Mouse (Mus musculus): ENCODE data around the gene Actl11. TPM values are rescaled to one million over a fixed set of nuclear protein-coding genes. Genes with fewer than 3 reads are reported as not detected.

Gene Actl11
- polyA plus RNA-seq, 1 experiment from 2014 or later: not detected

DNA sequence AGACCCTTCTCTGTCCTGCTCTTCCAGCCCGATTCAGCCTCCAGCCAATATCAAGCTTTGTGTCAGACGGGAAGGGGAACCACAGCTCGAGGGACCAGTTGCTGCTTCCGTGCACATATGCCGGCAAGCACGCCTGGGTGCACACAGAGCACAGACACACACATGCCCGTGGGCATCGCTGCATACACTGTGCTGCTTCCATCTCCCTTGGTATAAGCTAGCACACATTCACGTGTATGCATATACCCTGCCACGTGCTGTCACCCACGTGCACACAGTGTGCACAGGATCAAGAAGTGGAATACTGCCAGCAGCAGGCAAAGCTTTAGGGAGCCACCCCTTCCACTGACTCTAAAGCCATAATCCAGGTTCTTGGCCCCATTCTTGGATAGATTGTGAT lies 5.9 kb downstream of the Actl11 start:
- Histone ChIP-seq H3K4me1 (replicated peaks; ENCODE audit: control insufficient read depth, insufficient read depth, low read length) (peaks cover 5% of the 10 kb centered on the region; the same call in 1 of the 2 replicates), H3K4me3 (ENCODE audit: low read length) (no peak overlapping the region), H3K9me3 (ENCODE audit: control insufficient read depth, low read length) (no peaks in the 10 kb centered on the region), H3K36me3 (ENCODE audit: control insufficient read depth, insufficient read depth, low read length) (no peaks in the 10 kb centered on the region), H3K27me3 (ENCODE audit: control insufficient read depth, insufficient read depth, low read depth, low read length) (peaks cover 5% of the 10 kb centered on the region; the same call in 1 of the 2 replicates), H3K9ac (ENCODE audit: low read length) (no peak overlapping the region), H3K27ac (ENCODE audit: low read length) (no peak overlapping the region), H3K4me2 (ENCODE audit: low read depth, low read length) (no peak overlapping the region)
- 85% methylated on average over 11 of the region's 11 CpGs for WGBS
- ATAC-seq (ENCODE audit: low read depth): no peak

DNA sequence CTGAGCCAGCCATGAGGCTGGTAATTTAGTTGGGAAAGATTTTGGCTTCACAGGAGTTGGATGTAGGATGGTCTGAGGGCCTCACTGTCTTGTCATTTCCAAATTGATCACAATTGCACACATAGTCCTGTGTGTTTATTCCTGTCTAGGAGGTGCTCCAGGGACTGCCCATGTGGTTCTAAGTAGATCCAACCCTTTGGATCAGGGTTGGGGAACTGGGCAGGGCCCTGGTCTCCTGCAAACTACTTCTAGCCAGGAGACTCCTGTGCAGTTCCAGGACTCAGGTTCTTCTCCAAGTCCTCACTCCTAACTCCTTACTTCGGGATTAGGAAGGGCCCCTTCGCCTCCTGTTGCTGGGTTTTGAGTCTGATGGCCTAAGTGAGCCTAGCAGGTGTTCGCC lies 7.1 kb downstream of the Actl11 start, which contains the start of gene Camkv:
TSS of gene Camkv (plus strand) at position 301 of the 400 bp plus-strand sequence.
- peaks cover 5% of the 10 kb centered on the region; the same call in 1 of the 2 replicates for H3K4me1 ChIP-seq (replicated peaks; ENCODE audit: control insufficient read depth, insufficient read depth, low read length)
- peaks cover 5% of the 10 kb centered on the region; the same call in 1 of the 2 replicates for H3K27me3 ChIP-seq (ENCODE audit: control insufficient read depth, insufficient read depth, low read depth, low read length)
- peak within 1 kb of the TSS; percentile 93 for H3K4me2 ChIP-seq (ENCODE audit: low read depth, low read length)
- H3K9ac ChIP-seq (ENCODE audit: low read length): peak within 1 kb of the TSS; percentile 64
- H3K36me3 ChIP-seq (ENCODE audit: control insufficient read depth, insufficient read depth, low read length): no peaks in the 10 kb centered on the region
- 9% methylated on average over 3 of the region's 3 CpGs for WGBS
- peak within 1 kb of the TSS; percentile 53 for H3K4me3 ChIP-seq (ENCODE audit: low read length)
- ATAC-seq (ENCODE audit: low read depth): no peak
- no peak within 1 kb of the TSS for H3K27ac ChIP-seq (ENCODE audit: low read length)
- no peaks in the 10 kb centered on the region for H3K9me3 ChIP-seq (ENCODE audit: control insufficient read depth, low read length)

DNA sequence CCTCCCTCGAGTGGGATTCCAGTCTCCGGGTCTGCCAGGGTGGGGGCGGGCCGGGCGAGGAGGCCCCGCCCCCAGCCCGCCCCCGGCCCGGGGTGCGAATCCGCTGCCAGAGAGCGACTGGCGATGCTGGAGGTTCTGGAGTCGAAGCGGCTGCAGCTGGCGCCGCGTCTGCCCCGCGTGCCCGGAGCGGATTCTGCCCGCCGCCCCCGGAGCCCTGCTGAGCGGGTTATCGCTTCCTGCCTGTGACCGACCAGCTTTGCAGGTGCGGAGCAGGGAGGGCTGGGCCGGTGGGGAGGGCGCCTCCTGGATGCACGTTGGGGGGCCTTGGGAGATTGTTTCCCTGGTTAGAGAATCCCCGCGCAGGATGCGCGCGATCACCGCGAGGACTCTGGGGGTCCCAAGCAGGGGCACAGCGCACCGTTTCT lies 7.5 kb downstream of the Actl11 start:
- H3K4me2 ChIP-seq (ENCODE audit: low read depth, low read length): peak overlapping the region; percentile 93
- H3K36me3 ChIP-seq (ENCODE audit: control insufficient read depth, insufficient read depth, low read length): no peaks in the 10 kb centered on the region
- H3K4me3 ChIP-seq (ENCODE audit: low read length): peak overlapping the region; percentile 53
- peak; percentile 57 for ATAC-seq (ENCODE audit: low read depth)
- 0% methylated on average over 37 of the region's 41 CpGs for WGBS
- H3K9me3 ChIP-seq (ENCODE audit: control insufficient read depth, low read length): no peaks in the 10 kb centered on the region
- peaks cover 5% of the 10 kb centered on the region; the same call in 1 of the 2 replicates for H3K4me1 ChIP-seq (replicated peaks; ENCODE audit: control insufficient read depth, insufficient read depth, low read length)
- H3K27me3 ChIP-seq (ENCODE audit: control insufficient read depth, insufficient read depth, low read depth, low read length): peaks cover 5% of the 10 kb centered on the region; the same call in 1 of the 2 replicates
- H3K9ac ChIP-seq (ENCODE audit: low read length): peak overlapping the region; percentile 64
- H3K27ac ChIP-seq (ENCODE audit: low read length): no peak overlapping the region

DNA sequence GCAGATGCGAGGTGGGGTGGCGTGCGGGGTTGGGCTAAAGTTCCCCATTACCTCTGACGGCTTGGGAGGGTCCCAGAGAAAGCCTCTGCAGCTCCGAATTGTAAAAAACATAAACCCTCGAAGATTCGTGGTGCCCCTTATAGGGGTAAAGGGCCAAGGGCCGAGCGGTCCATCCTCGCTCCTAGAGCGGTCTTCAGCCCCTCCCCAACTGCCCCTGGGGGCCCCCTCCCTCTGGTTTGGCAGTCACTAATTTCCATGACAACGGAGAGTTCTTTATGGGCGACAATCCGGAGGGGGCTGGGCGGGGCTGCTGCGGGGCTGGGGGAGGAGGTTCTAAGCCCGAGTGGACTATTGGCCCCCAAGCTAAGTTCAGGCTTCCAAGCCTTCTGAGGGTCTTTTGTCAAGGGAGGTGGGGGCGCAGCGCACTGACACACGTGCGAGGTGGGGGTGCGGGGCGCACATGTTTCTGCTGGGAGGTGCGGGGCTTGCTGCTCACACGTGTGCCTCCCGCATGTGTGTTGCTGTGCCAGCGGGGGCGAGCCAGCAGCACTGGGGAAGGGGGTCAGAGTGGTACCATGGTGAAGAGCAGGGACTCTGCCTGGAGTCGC lies 8.1 kb downstream of the Actl11 start:
- no peaks in the 10 kb centered on the region for H3K36me3 ChIP-seq (ENCODE audit: control insufficient read depth, insufficient read depth, low read length)
- ATAC-seq (ENCODE audit: low read depth): peak; percentile 40; the same call in 1 of the 2 replicates
- peak overlapping the region; percentile 53 for H3K4me3 ChIP-seq (ENCODE audit: low read length)
- no peaks in the 10 kb centered on the region for H3K9me3 ChIP-seq (ENCODE audit: control insufficient read depth, low read length)
- no peak overlapping the region for H3K27ac ChIP-seq (ENCODE audit: low read length)
- peaks cover 5% of the 10 kb centered on the region; the same call in 1 of the 2 replicates for H3K4me1 ChIP-seq (replicated peaks; ENCODE audit: control insufficient read depth, insufficient read depth, low read length)
- peak overlapping the region; percentile 64 for H3K9ac ChIP-seq (ENCODE audit: low read length)
- H3K4me2 ChIP-seq (ENCODE audit: low read depth, low read length): peak overlapping the region; percentile 93
- peaks cover 5% of the 10 kb centered on the region; the same call in 1 of the 2 replicates for H3K27me3 ChIP-seq (ENCODE audit: control insufficient read depth, insufficient read depth, low read depth, low read length)
- 3% methylated on average over 29 of the region's 29 CpGs for whole genome bisulfite sequencing

DNA sequence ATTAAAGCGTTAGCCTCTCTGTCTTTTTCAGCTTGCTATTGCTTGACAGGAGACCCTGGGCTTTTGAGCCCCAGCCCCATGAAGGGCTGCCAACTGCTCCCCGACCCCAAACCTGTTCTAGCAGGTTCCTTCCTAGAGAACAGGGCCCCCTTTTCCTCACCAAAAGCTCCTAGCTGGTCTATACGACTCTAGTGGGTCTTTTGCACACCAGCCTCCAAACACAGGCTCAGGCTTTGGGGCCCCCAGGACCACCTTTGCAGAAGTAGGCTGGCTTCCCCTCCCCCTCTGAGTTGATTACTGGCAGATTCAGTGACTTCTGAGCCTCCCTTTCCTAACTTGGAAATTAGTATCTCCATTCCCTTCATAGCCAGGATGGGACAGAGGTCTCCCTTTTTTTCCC lies 8.6 kb downstream of the Actl11 start:
- H3K27me3 ChIP-seq (ENCODE audit: control insufficient read depth, insufficient read depth, low read depth, low read length): peaks cover 5% of the 10 kb centered on the region; the same call in 1 of the 2 replicates
- H3K4me1 ChIP-seq (replicated peaks; ENCODE audit: control insufficient read depth, insufficient read depth, low read length): peaks cover 5% of the 10 kb centered on the region; the same call in 1 of the 2 replicates
- H3K4me3 ChIP-seq (ENCODE audit: low read length): no peak overlapping the region
- H3K9ac ChIP-seq (ENCODE audit: low read length): no peak overlapping the region
- no peak overlapping the region for H3K27ac ChIP-seq (ENCODE audit: low read length)
- peak overlapping the region; percentile 93 for H3K4me2 ChIP-seq (ENCODE audit: low read depth, low read length)
- WGBS: 27% methylated on average over 3 of the region's 3 CpGs
- H3K9me3 ChIP-seq (ENCODE audit: control insufficient read depth, low read length): no peaks in the 10 kb centered on the region
- ATAC-seq (ENCODE audit: low read depth): no peak
- H3K36me3 ChIP-seq (ENCODE audit: control insufficient read depth, insufficient read depth, low read length): no peaks in the 10 kb centered on the region

DNA sequence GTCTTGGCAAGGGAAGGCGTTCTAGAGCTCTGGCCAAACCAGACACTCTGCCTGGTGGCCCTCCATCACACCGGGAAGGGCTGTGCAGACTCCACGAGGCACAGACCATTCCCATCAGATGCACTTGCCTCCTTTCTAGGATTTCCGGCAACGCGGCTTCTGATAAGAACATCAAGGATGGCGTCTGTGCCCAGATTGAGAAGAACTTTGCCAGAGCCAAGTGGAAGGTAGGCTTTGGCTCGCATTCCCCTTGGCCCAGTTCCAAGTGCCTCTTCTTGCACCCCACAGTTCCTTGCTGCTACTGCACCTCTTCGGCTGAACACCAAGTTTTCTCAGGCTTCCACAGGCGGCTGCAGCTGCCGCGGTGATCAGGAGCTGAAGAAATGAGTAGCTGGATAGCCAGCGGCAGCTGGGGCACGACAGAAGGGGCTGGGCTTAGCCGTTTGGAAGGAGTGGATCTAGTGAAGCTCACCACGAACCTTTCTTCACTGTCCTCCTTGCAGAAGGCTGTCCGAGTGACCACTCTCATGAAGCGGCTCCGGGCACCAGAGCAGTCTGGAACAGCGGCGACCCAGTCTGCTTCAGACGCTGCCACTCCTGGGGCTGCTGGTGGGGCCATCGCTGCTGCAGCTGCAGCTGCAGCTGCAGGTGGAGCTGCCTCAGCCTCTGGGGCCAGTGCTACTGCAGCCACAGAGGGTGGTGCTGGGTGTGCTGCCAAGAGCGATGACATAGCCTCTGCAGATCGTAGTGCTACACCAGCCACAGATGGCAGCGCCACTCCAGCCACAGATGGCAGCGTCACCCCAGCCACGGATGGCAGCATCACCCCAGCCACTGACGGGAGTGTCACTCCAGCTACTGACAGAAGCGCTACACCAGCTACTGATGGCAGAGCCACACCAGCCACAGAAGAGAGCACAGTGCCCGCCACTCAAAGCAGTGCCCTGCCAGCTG lies 19.2 kb downstream of the Actl11 start:
- H3K4me3 ChIP-seq (ENCODE audit: low read length): no peak overlapping the region
- H3K4me1 ChIP-seq (replicated peaks; ENCODE audit: control insufficient read depth, insufficient read depth, low read length): peaks cover 7% of the 10 kb centered on the region
- ATAC-seq (ENCODE audit: low read depth): no peak
- no peaks in the 10 kb centered on the region for H3K36me3 ChIP-seq (ENCODE audit: control insufficient read depth, insufficient read depth, low read length)
- no peak overlapping the region for H3K9ac ChIP-seq (ENCODE audit: low read length)
- H3K27ac ChIP-seq (ENCODE audit: low read length): no peak overlapping the region
- no peak overlapping the region for H3K4me2 ChIP-seq (ENCODE audit: low read depth, low read length)
- H3K9me3 ChIP-seq (ENCODE audit: control insufficient read depth, low read length): no peaks in the 10 kb centered on the region
- no peaks in the 10 kb centered on the region for H3K27me3 ChIP-seq (ENCODE audit: control insufficient read depth, insufficient read depth, low read depth, low read length)
- 77% methylated on average over 31 of the region's 31 CpGs for WGBS

DNA sequence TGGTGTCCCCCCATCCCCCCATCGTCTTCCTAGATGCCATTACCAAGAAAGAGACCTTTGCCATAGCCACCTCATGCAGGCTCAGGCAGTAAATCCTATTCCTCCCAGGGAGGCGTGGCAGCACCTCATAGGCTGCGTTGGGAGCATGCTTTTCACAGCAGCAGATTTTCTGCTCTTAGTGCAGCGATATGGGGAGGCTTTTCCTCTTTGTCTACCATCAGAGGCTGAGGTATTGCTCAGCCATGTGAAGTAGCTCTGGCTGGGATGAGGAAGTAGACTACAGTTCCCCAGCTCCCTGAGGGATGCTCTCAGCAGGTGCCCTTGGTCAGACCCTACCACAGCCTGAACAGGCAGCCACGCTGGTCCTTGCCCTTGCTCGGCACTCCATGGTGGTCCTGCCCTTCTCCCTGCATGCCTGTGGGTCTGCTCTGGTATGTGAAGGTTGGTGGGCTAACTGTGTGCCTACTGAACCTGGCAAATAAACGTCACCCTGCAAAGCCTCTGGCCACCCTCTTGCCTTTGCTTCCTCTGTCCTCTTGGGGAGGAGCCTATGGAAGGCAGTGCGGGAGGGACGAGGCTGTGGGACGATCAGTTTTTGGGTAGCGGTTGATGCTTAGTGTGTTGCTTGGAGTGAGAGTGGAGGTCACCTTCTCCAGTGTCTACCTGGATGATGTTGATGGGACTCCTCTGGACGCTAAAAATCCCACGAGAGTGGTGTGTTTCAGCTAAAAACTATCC lies 21.1 kb downstream of the Actl11 start:
- Histone ChIP-seq H3K9me3 (ENCODE audit: control insufficient read depth, low read length) (no peaks in the 10 kb centered on the region), H3K36me3 (ENCODE audit: control insufficient read depth, insufficient read depth, low read length) (no peaks in the 10 kb centered on the region), H3K4me2 (ENCODE audit: low read depth, low read length) (no peak overlapping the region), H3K4me3 (ENCODE audit: low read length) (no peak overlapping the region), H3K27me3 (ENCODE audit: control insufficient read depth, insufficient read depth, low read depth, low read length) (no peaks in the 10 kb centered on the region), H3K27ac (ENCODE audit: low read length) (no peak overlapping the region), H3K9ac (ENCODE audit: low read length) (no peak overlapping the region), H3K4me1 (replicated peaks; ENCODE audit: control insufficient read depth, insufficient read depth, low read length) (peaks cover 7% of the 10 kb centered on the region)
- ATAC-seq (ENCODE audit: low read depth): no peak
- 73% methylated on average over 13 of the region's 13 CpGs for WGBS

DNA sequence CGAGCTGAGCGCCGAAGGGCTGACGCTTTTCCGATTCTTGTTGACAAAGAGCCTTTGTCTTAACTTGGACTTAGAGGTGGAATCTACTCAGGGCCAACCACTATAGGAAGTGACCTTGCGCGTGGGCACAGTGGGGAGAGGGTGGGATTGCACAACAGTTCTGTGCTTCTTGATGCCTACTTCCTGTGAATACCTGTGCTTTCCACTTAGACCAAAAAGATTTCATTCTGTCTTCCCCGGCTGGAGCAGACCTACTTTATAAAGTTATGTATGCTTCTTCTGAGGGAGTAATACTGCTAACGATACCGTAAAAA lies 21.6 kb downstream of the Actl11 start, which contains the start of gene Traip:
TSS of gene Traip (plus strand) at position 215 of the 314 bp plus-strand sequence.
- whole genome bisulfite sequencing: 85% methylated on average over 10 of the region's 10 CpGs
- peaks cover 7% of the 10 kb centered on the region for H3K4me1 ChIP-seq (replicated peaks; ENCODE audit: control insufficient read depth, insufficient read depth, low read length)
- peak within 1 kb of the TSS; percentile 85 for H3K4me2 ChIP-seq (ENCODE audit: low read depth, low read length)
- H3K36me3 ChIP-seq (ENCODE audit: control insufficient read depth, insufficient read depth, low read length): no peaks in the 10 kb centered on the region
- ATAC-seq (ENCODE audit: low read depth): no peak
- H3K9ac ChIP-seq (ENCODE audit: low read length): peak within 1 kb of the TSS; percentile 84
- H3K9me3 ChIP-seq (ENCODE audit: control insufficient read depth, low read length): no peaks in the 10 kb centered on the region
- H3K4me3 ChIP-seq (ENCODE audit: low read length): peak within 1 kb of the TSS; percentile 77
- H3K27me3 ChIP-seq (ENCODE audit: control insufficient read depth, insufficient read depth, low read depth, low read length): no peaks in the 10 kb centered on the region
- H3K27ac ChIP-seq (ENCODE audit: low read length): peak within 1 kb of the TSS; percentile 80

Measured in lung, embryonic 16.5 days (tissue).